Mouse (Mus musculus) liver, postnatal 0 days (tissue): ENCODE data around the gene Apoc4. TPM values are rescaled to one million over a fixed set of nuclear protein-coding genes. Genes with fewer than 3 reads are reported as not detected.

Experiments used
- ATAC-seq: fragments of 200-750 bp; cut with Nextera tagmentation; 2 replicates; pipeline ENCODE4 v1.8.0; 2017; ENCODE audit warnings: mild to moderate bottlenecking, moderate library complexity
- DNase-seq: peaks from one replicate; pipeline ENCODE4 v3.0.0-alpha.2; 2016
- H3K27ac ChIP-seq: fragments of 300-500 bp; sonication (generic); 2 replicates; pipeline ENCODE4 v1.5.1; 2014; ENCODE audit warnings: antibody characterized with exemption, moderate library complexity, mild to moderate bottlenecking, low read depth
- H3K27me3 ChIP-seq: fragments of 300-500 bp; sonication (generic); 2 replicates; pipeline ENCODE4 v1.6.1; 2014; ENCODE audit warnings: low read length, control low read depth, mixed read lengths; ENCODE audit not compliant: insufficient read depth
- H3K36me3 ChIP-seq: fragments of 300-500 bp; sonication (generic); replicated peaks from 2 replicates; pipeline ENCODE4 v1.6.1; 2014; ENCODE audit warnings: mild to moderate bottlenecking, control low read depth, low read length, moderate library complexity, mixed read lengths; ENCODE audit not compliant: insufficient read depth
- H3K4me1 ChIP-seq: fragments of 300-500 bp; sonication (generic); 2 replicates; pipeline ENCODE4 v1.6.1; 2014; ENCODE audit warnings: antibody characterized with exemption, mild to moderate bottlenecking, control low read depth; ENCODE audit not compliant: insufficient read depth
- H3K4me2 ChIP-seq: fragments of 300-500 bp; sonication (generic); 2 replicates; pipeline ENCODE4 v1.6.1; 2014; ENCODE audit warnings: low read depth, mild to moderate bottlenecking, low read length, moderate library complexity, mixed read lengths
- H3K4me3 ChIP-seq: fragments of 300-500 bp; sonication (generic); 2 replicates; pipeline ENCODE4 v1.5.1; 2014; ENCODE audit warnings: low read depth, low read length
- H3K9ac ChIP-seq: fragments of 300-500 bp; sonication (generic); replicated peaks from 2 replicates; pipeline ENCODE4 v1.6.1; 2014; ENCODE audit warnings: mild to moderate bottlenecking, moderate library complexity
- H3K9me3 ChIP-seq: fragments of 300-500 bp; sonication (generic); 2 replicates; pipeline ENCODE4 v1.6.1; 2016; ENCODE audit warnings: mild to moderate bottlenecking, control low read depth, low read length, mixed read lengths
- CTCF ChIP-seq: sonication (generic); IDR thresholded peaks from 2 replicates; pipeline ENCODE4 v1.5.1; 2016; ENCODE audit warnings: antibody characterized with exemption, low read depth
- EP300 ChIP-seq: IDR thresholded peaks from 2 replicates; pipeline ENCODE4 v1.6.1; 2016; ENCODE audit warnings: antibody characterized with exemption, low read depth, mild to moderate bottlenecking
- WGBS: fragments of 180-500 bp; shearing (Covaris S2); extraction: QIAGEN DNeasy Blood & Tissue Kit; methylation state at CpG from one replicate; pipeline ENCODE4 v1.1.7; 2014; ENCODE audit not compliant: insufficient replicate concordance; 5-methylcytosine and 5-hydroxymethylcytosine counted together
- polyA plus RNA-seq: library from polyadenylated mRNA; unstranded; fragments of >200 nt; fragmentation: Nextera tagmentation; extraction: Ambion mirVana; gene quantifications from 2 replicates; pipeline ENCODE4 v1.2.1, GENCODE M21; 2015

Apoc4 gene
- polyA plus RNA-seq, 1 experiment from 2014 or later: 2,808 TPM

- no peak for ATAC-seq
- H3K4me2 ChIP-seq: peak overlapping the region; percentile 4; the same call in 1 of the 2 replicates
These were observed 48.6 kb downstream of the Apoc4 start for GRCm38 (mm10) chr7:19632720-19633119.

GRCm38 (mm10) chr7:19632275-19632674 is 49.0 kb downstream of the Apoc4 start:
- Histone ChIP-seq H3K9ac (no peak overlapping the region), H3K36me3 (peaks cover 42% of the 10 kb centered on the region), H3K27me3 (no peaks in the 10 kb centered on the region), H3K4me2 (peak overlapping the region; percentile 4; the same call in 1 of the 2 replicates), H3K4me3 (no peak overlapping the region), H3K27ac (peak overlapping the region; percentile 22; the same call in 1 of the 2 replicates), H3K9me3 (no peaks in the 10 kb centered on the region), H3K4me1 (peaks cover 17% of the 10 kb centered on the region)
- no peak for DNase-seq
- no peak for TF ChIP-seq CTCF
- no peak for TF ChIP-seq EP300
- no peak for ATAC-seq

More at GRCm38 (mm10) chr7:19632720-19633119, 48.6 kb downstream of the Apoc4 start:
- DNase-seq: no peak
- Histone ChIP-seq H3K4me1 (peaks cover 16% of the 10 kb centered on the region), H3K9ac (no peak overlapping the region), H3K36me3 (peaks cover 47% of the 10 kb centered on the region), H3K4me3 (no peak overlapping the region), H3K27me3 (no peaks in the 10 kb centered on the region), H3K9me3 (no peaks in the 10 kb centered on the region), H3K27ac (peak overlapping the region; percentile 22; the same call in 1 of the 2 replicates)
- no peak for TF ChIP-seq CTCF
- TF ChIP-seq EP300: peak; percentile 55

GRCm38 (mm10) chr7:19629361-19629734 is 51.9 kb downstream of the Apoc4 start, which contains the start of gene Relb:
Relb (minus strand) TSS chr7:19629438.
- TF ChIP-seq CTCF (no peak), EP300 (no peak)
- Histone ChIP-seq H3K4me3 (peak within 1 kb of the TSS; percentile 73), H3K27me3 (no peaks in the 10 kb centered on the region), H3K9ac (peak within 1 kb of the TSS; percentile 73), H3K4me2 (peak within 1 kb of the TSS; percentile 92), H3K27ac (peak within 1 kb of the TSS; percentile 97), H3K9me3 (no peaks in the 10 kb centered on the region), H3K4me1 (peaks cover 17% of the 10 kb centered on the region), H3K36me3 (peaks cover 13% of the 10 kb centered on the region)
- under 1% methylated on average over 25 of the region's 41 CpGs for WGBS
- peak; percentile 91 for DNase-seq
- peak; percentile 60 for ATAC-seq

GRCm38 (mm10) chr7:19628536-19629360 is 52.5 kb downstream of the Apoc4 start:
- TF ChIP-seq EP300 (no peak), CTCF (no peak)
- H3K27me3 ChIP-seq: no peaks in the 10 kb centered on the region
- peak overlapping the region; percentile 73 for H3K4me3 ChIP-seq
- H3K4me2 ChIP-seq: peak overlapping the region; percentile 92
- H3K9ac ChIP-seq: peak overlapping the region; percentile 73
- peak; percentile 84 for ATAC-seq
- no peaks in the 10 kb centered on the region for H3K9me3 ChIP-seq
- H3K27ac ChIP-seq: peak overlapping the region; percentile 97
- WGBS: 2% methylated on average over 50 of the region's 57 CpGs
- peak; percentile 96 for DNase-seq
- peaks cover 17% of the 10 kb centered on the region for H3K4me1 ChIP-seq
- H3K36me3 ChIP-seq: peaks cover 8% of the 10 kb centered on the region; the same call in 1 of the 2 replicates

- H3K4me2 ChIP-seq: peak overlapping the region; percentile 92
- no peak overlapping the region for H3K9ac ChIP-seq
- WGBS: 10% methylated on average over 17 of the region's 17 CpGs
- ATAC-seq (no peak), DNase-seq (no peak)
- no peak for TF ChIP-seq EP300
- no peak for TF ChIP-seq CTCF
- peaks cover 3% of the 10 kb centered on the region; the same call in 1 of the 2 replicates for H3K36me3 ChIP-seq
- H3K27ac ChIP-seq: peak overlapping the region; percentile 97
- peak overlapping the region; percentile 73 for H3K4me3 ChIP-seq
- H3K27me3 ChIP-seq: no peaks in the 10 kb centered on the region
- no peaks in the 10 kb centered on the region for H3K9me3 ChIP-seq
- H3K4me1 ChIP-seq: peaks cover 17% of the 10 kb centered on the region
These were observed 53.1 kb downstream of the Apoc4 start for GRCm38 (mm10) chr7:19628192-19628535.

Other genes with a start within 250 kb of the Apoc4 start
- gene Mark4, start 222.7 kb downstream of the Apoc4 start, polyA plus RNA-seq: 1.8 and 2.0 TPM in 2 replicates
- 1.1 and 1.7 TPM in 2 replicates for gene Exoc3l2, start 218.1 kb downstream of the Apoc4 start, polyA plus RNA-seq
- gene Bloc1s3, start 173.1 kb downstream of the Apoc4 start, polyA plus RNA-seq: 0.94 and 1.1 TPM in 2 replicates
- 51.6 and 52.5 TPM in 2 replicates for gene Trappc6a, start 173.1 kb downstream of the Apoc4 start, polyA plus RNA-seq
- not detected in 2 replicates for gene Nkpd1, start 163.6 kb downstream of the Apoc4 start, polyA plus RNA-seq
- gene Ppp1r37, start 118.4 kb downstream of the Apoc4 start, polyA plus RNA-seq: 8.1 and 8.3 TPM in 2 replicates
- 0.89 and 1.2 TPM in 2 replicates for gene Zfp296, start 104.2 kb downstream of the Apoc4 start, polyA plus RNA-seq
- 61.7 and 66.9 TPM in 2 replicates for gene Gemin7, start 103.9 kb downstream of the Apoc4 start, polyA plus RNA-seq
- gene Clasrp, start 77.0 kb downstream of the Apoc4 start, polyA plus RNA-seq: 7.6 and 8.1 TPM in 2 replicates
- gene Relb, start 52.0 kb downstream of the Apoc4 start, polyA plus RNA-seq: 2.2 and 2.3 TPM in 2 replicates
- gene Clptm1, start 16.4 kb downstream of the Apoc4 start, polyA plus RNA-seq: 40.3 and 44.4 TPM in 2 replicates
- gene Apoc2, start 3.5 kb downstream of the Apoc4 start, polyA plus RNA-seq: 2,864 and 3,070 TPM in 2 replicates
- gene Gm44805, start 56 bp downstream of the Apoc4 start, polyA plus RNA-seq: 187 and 234 TPM in 2 replicates
- 5,234 and 5,457 TPM in 2 replicates for gene Apoc1, start 11.2 kb upstream of the Apoc4 start, polyA plus RNA-seq
- gene Apoe, start 17.7 kb upstream of the Apoc4 start, polyA plus RNA-seq: 20,006 and 20,209 TPM in 2 replicates
- gene Tomm40, start 34.0 kb upstream of the Apoc4 start, polyA plus RNA-seq: 81.5 and 83.6 TPM in 2 replicates
- gene Nectin2, start 69.0 kb upstream of the Apoc4 start, polyA plus RNA-seq: 51.0 and 51.3 TPM in 2 replicates
- 8.8 and 9.3 TPM in 2 replicates for gene Bcam, start 89.5 kb upstream of the Apoc4 start, polyA plus RNA-seq
- 9.6 and 10.8 TPM in 2 replicates for gene Cblc, start 115.3 kb upstream of the Apoc4 start, polyA plus RNA-seq
- gene Bcl3, start 141.3 kb upstream of the Apoc4 start, polyA plus RNA-seq: 5.4 and 11.2 TPM in 2 replicates
- 0.18 and 0.19 TPM in 2 replicates for gene Gm19345, start 170.5 kb upstream of the Apoc4 start, polyA plus RNA-seq
- gene Ceacam16, start 179.8 kb upstream of the Apoc4 start, polyA plus RNA-seq: 0.09 TPM in 1 of 2 replicates, not detected in the other
- not detected in 2 replicates for gene Ceacam19, start 206.5 kb upstream of the Apoc4 start, polyA plus RNA-seq
- 2.2 and 3.0 TPM in 2 replicates for gene Pvr, start 239.7 kb upstream of the Apoc4 start, polyA plus RNA-seq